Mouse (Mus musculus) c-Kit-positive CD71-positive TER-119-negative erythroid progenitor cells, embryonic 14.5 days (primary cell): Measurements from ENCODE around the gene S100a11.
"Not testable (repeated sequence)": the region's sequence is repeated elsewhere in the genome, so short reads cannot be mapped to it uniquely, and the experiment has no call there.

ENCODE experiments used
- DNase-seq: peaks from one replicate; pipeline ENCODE4 v3.0.0-alpha.2; 2013; ENCODE audit warnings: low read depth

Gene S100a11

DNA sequence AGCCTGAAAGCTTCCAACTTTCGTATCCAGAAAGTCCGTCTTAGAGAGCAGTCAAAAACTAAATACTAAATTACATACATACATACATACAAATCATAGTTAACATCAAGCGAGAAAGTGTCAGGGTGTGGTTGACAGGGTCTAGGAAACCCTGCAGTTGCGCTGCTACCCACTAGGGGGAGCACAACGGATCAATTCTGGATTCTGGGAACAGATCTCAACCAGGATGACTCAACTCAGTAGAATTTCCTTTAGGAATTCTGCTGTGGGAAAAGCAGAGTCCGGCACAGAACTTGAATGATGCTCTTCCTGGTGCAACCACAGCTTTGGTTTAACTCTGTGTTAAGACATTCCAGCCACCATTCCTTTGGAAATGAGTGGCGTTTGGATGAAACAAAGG lies 2.3 kb downstream of the S100a11 start:
- DNase-seq: no peak

DNA sequence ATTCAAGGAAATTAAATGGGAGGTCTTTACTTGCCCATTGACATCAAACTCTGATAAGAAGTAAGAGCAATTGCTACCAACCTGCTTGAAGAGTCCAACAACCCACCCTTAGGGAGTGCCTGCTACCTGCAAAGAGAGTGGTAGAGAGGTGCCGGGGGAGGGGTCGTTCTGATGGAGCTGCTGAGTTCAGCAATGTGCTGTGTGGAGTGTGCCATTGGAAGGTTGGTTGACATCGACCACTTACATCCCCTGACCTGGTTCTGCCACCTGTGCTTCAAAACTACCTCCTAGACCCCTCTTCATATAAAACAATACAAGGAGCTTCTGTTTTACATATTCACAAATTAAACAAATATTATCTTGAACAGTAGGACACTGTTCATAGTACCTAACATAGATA lies 7.0 kb downstream of the S100a11 start:
- no peak for DNase-seq

- no peak for DNase-seq
Observed at GRCm38 (mm10) chr3:93528807-93529206, 8.5 kb downstream of the S100a11 start.

GRCm38 (mm10) chr3:93537068-93537576 lies 16.8 kb downstream of the S100a11 start:
- DNase-seq: no peak

GRCm38 (mm10) chr3:93538486-93538885 lies 18.2 kb downstream of the S100a11 start:
- DNase-seq: no peak

GRCm38 (mm10) chr3:93541501-93541900 lies 21.2 kb downstream of the S100a11 start:
- DNase-seq: no peak

- not testable (repeated sequence) for DNase-seq
Observed at GRCm38 (mm10) chr3:93544170-93544569, 23.9 kb downstream of the S100a11 start.

DNA sequence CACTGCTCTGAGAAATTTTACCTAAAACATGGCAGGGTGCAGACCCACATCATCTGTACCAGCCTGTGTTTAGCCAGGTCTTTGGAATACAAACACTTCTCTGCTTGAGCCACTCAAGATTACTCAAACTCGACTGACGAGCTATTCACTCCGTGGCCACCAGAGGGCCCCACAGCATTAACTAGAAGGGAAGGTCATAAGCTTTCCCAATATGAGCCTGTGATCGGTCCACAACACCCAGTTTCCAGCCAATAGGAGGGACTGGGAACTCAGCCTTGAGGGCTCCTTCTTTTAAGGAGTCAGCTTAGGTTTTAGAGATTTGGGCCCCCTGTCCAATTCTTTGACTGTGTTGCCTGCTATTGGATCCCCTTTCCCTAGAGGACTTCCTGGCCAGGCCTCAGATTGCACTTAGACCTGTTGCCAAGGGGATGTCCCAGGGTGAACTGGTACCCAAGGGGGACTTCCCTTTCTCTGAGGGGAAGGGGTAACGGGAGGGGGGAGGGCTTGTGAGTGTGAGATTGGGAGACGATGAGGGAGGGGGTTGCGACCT lies 26.9 kb downstream of the S100a11 start:
- peak; percentile 70 for DNase-seq

DNA sequence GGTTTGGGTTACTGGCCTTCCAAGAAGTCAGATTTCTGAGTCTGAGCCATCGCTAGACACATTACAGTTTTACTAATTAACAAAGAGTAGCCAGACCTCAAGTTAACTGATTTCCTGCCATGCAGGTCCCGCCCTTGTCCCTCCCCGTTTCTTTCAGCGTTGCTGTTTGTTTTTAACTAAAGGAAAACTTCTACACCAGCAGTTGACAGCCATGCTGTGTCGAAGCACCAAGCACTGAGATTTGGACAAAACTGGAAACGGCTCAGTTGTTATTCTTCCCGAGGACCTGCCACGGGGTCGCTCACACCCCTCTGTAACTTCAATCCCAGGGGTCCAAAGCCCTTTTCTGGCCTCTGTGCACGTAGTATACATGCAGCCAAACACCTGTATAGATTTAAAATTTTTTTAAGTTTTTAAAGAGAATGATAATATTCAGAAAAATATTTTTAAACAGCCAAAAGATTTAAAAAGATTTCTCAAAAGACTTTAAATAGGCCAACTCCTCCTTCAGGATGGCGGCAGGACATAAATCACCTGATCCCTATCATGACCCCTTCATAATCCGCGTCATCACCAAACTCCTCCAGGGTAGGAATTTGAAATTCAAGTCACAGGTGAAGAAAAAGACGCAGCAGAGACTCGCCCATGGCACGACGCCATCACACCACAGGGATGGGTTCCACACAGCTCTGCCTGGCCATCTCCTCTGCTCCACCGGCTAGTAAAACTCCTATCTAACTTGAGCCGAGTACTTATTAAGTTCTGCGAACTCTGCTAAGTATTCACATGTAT lies 27.7 kb downstream of the S100a11 start:
- no peak for DNase-seq

- DNase-seq: no peak
Observed at GRCm38 (mm10) chr3:93548541-93549266, 28.4 kb downstream of the S100a11 start.

GRCm38 (mm10) chr3:93549986-93550385 lies 29.7 kb downstream of the S100a11 start:
- no peak for DNase-seq

GRCm38 (mm10) chr3:93551950-93552901 lies 31.9 kb downstream of the S100a11 start:
- no peak for DNase-seq

GRCm38 (mm10) chr3:93553311-93553710 lies 33.0 kb downstream of the S100a11 start:
- DNase-seq: no peak

GRCm38 (mm10) chr3:93553765-93554378 lies 33.6 kb downstream of the S100a11 start:
- DNase-seq: no peak

DNA sequence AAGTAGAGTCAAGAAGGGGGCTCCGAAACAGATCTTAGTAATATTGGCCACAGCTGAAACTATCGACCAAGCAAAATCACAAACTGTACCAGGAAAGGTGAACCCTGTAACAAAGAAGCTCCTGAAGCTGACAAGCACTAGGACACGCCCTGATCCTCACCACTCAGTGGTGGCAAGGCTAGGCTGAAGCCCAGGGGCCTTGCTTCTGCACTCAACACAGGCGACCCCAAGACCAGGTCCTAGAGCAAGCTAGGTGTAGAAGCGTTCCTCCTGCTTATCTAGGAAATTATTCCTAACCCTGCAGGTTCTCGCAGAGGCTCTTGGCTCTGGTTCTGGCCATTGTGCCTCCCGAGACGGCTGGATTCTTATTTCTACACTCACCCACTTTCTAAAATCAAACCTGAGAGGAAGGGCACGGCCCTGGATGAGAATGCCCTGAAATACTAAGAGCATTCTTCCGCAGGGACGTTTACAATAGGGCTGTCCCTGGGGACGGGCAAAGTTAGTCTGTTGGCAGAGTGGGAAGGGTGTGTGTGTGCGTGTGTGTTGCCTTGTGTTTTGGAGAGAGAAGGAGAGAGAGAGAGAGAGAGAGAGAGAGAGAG lies 34.2 kb downstream of the S100a11 start:
- no peak for DNase-seq

DNA sequence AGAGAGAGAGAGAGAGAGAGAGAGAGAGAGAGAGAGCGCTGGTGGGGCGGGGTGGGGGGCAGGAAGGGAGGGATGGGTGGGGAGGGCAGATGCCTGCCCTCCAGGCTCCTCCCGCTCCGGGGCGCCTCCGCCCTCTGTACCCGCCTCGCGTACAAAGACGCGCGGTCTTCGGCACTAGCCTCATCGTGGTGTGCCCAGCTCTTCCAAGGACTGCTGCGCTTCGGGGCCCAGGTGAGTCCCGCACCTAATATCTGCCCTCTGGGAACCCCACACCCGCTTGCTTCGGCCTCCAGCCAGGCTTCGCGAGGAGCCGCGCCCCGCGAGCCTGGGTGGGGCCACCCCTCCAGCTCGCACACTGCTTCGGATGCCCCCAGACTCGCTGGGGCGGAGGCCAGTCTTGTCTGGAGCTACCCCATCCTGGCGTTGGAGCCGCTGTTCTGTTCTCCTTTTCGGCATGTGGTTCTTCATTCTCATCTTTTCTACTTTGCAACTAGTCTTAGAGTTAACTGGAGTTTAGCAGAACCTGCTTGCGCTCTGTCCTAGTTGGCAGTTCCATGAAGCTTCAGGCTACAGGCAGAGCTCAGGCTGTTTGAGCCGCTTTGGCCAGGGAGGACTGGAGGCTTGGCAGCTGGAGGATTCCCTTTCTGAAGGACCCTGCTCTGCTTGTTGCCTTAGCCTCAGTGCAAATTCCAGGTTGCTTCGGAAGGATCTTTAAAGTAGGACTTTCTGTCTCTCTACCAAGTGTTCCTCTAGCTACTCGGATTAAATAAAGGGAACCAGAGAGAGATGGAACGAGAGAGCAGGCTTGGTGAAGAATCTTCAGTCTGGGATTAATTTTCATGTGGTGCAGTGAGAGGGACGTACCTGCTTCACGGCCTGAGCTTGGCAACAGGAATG lies 34.9 kb downstream of the S100a11 start, which contains the start of gene S100a10:
TSS of gene S100a10 (plus strand) at position 100 of the 897 bp plus-strand sequence.
- no peak for DNase-seq

DNA sequence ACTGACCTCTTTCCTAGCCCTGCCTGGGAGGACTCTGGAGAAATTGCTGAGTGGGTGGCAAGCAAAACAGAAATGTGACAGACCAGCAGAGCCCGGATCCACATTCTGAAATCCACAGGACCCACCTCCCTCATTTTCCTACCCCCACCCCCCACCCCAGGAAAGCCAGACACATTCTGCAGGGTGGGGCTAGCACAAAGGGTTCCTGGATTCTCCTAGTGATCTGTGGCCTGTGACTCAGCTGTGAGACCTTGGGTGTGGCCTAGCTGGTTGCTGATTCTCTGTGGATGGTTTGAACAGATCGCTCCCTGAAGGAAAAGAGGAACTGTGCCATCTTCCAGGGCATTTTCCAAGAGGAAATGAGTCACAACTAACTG lies 35.6 kb downstream of the S100a11 start:
- no peak for DNase-seq

DNA sequence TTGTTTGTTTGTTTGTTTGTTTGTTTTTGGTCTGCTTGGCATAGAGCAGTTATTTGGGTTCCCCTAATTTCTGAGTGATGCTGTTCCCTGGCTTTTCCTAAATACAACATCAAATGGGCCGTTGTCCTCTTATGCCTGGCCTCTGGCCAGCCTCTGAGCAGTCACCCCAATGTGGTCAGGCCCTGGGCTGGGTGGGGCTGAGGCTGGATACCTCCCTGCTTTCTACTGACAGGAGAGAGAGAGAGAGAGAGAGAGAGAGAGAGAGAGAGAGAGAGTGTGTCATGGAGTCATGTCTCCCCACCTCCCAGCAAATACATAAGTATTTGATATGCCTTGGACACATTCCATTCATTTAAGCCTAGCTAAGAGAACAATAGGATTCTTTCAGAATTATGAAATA lies 36.3 kb downstream of the S100a11 start:
- DNase-seq: no peak

DNA sequence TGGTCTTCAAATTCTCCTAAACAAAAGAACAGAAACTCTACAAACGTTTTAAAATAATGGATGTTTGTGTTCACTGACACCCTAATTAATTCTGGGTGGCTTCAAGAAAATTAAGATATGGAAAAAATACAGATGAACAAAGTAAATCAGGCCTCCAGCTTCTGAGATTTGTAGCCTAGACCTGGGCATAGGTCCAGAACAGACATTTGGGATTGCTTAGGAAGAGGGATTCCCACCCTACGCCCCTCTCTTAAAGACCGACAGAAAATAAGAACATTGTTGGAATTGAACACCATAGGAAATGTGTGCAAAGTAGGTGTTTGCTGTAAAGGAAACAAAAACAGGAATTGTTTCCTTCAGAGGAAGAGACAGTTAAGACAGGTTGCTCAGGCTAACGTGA lies 37.2 kb downstream of the S100a11 start:
- DNase-seq: no peak

DNA sequence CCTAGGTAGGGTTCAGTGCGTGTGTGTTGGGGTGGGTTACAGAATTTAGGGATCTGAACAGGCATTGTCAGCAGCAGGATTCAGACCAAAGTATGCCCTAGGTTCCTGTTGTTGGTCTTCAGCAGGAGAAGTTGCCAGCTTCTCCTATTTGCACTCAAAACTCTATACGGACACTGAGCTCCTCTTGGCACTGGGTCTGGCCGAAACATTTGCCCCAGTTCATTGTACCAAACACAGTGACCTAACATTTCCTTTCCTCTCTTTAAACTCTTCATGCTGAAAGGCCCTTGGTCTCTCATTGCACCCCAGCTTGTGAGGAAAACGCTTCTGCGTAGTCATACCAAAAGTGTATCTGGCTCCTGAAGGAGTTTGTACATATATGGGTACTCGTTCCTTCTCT lies 39.7 kb downstream of the S100a11 start:
- DNase-seq: no peak
